Mouse (Mus musculus) heart, embryonic 14.5 days (tissue): Measurements from ENCODE around the gene Syde1. TPM values are rescaled to one million over a fixed set of nuclear protein-coding genes. Genes with fewer than 3 reads are reported as not detected.

Experiments used
- ATAC-seq: fragments of 200-750 bp; cut with Nextera tagmentation; 2 replicates; pipeline ENCODE4 v1.8.0; 2017; ENCODE audit warnings: low read depth, moderate TSS enrichment; ENCODE audit not compliant: insufficient number of reproducible peaks, insufficient read depth, low FRiP score
- H3K27ac ChIP-seq, 2 experiments: fragments of 200-500 bp in 1 of 2; fragments of 300-500 bp in 1 of 2; sonication (generic) in 1 of 2; replicated peaks in 1 of 2; 2 replicates each; pipeline ENCODE4 v1.5.1; 2012 to 2014; ENCODE audit warnings: low read depth in 2 of 2, low read length in 2 of 2, control low read depth in 1 of 2, mild to moderate bottlenecking in 1 of 2, mixed read lengths in 1 of 2; ENCODE audit not compliant: control insufficient read depth in 1 of 2, insufficient read depth in 1 of 2
- H3K27me3 ChIP-seq: fragments of 300-500 bp; sonication (generic); 2 replicates; pipeline ENCODE4 v1.6.1; 2014; ENCODE audit warnings: mild to moderate bottlenecking, low read length, control low read depth; ENCODE audit not compliant: control insufficient read depth, insufficient read depth
- H3K36me3 ChIP-seq: fragments of 300-500 bp; sonication (generic); 2 replicates; pipeline ENCODE4 v1.6.1; 2014; ENCODE audit warnings: mild to moderate bottlenecking, control low read depth, low read length, mixed read lengths; ENCODE audit not compliant: control insufficient read depth, insufficient read depth
- H3K4me1 ChIP-seq, 2 experiments: fragments of 200-500 bp in 1 of 2; fragments of 300-500 bp in 1 of 2; sonication (generic) in 1 of 2; 2 replicates each; pipeline ENCODE4 v1.6.1; 2012 to 2014; ENCODE audit warnings: low read length in 2 of 2, control low read depth in 1 of 2, mixed read lengths in 1 of 2; ENCODE audit not compliant: control insufficient read depth in 2 of 2, insufficient read depth in 2 of 2
- H3K4me2 ChIP-seq: fragments of 300-500 bp; sonication (generic); 2 replicates; pipeline ENCODE4 v1.6.1; 2014; ENCODE audit warnings: mild to moderate bottlenecking, low read length
- H3K4me3 ChIP-seq, 2 experiments: fragments of 200-500 bp in 1 of 2; fragments of 300-500 bp in 1 of 2; sonication (generic) in 1 of 2; 2 replicates each; pipeline ENCODE4 v1.5.1; 2012 to 2014; ENCODE audit warnings: low read length in 2 of 2, mild to moderate bottlenecking in 2 of 2, control low read depth in 1 of 2, low read depth in 1 of 2, moderate library complexity in 1 of 2; ENCODE audit not compliant: control insufficient read depth in 1 of 2, insufficient read depth in 1 of 2
- H3K9ac ChIP-seq: fragments of 300-500 bp; sonication (generic); 2 replicates; pipeline ENCODE4 v1.6.1; 2014; ENCODE audit warnings: mild to moderate bottlenecking, low read length
- H3K9me3 ChIP-seq: fragments of 300-500 bp; sonication (generic); 2 replicates; pipeline ENCODE4 v1.6.1; 2016; ENCODE audit warnings: low read length, control low read depth; ENCODE audit not compliant: control insufficient read depth
- WGBS: fragments of 180-500 bp; shearing (Covaris S2); extraction: QIAGEN DNeasy Blood & Tissue Kit; methylation state at CpG from one replicate; pipeline ENCODE4 v1.1.7; 2014; 5-methylcytosine and 5-hydroxymethylcytosine counted together
- polyA plus RNA-seq: library from polyadenylated mRNA; unstranded; fragments of >200 nt; fragmentation: Nextera tagmentation; extraction: Ambion mirVana; gene quantifications from 2 replicates; pipeline ENCODE4 v1.2.1, GENCODE M21; 2014

Gene Syde1
- polyA plus RNA-seq, 1 experiment from 2014 or later = 15.6 TPM

GRCm38 (mm10) chr10:78599865-78600264 is 8.1 kb upstream of the Syde1 start:
- no peak for ATAC-seq
- Histone ChIP-seq H3K9me3 (no peaks in the 10 kb centered on the region), H3K4me3 (no peak overlapping the region), H3K27ac (no peak overlapping the region), H3K27me3 (no peaks in the 10 kb centered on the region), H3K4me2 (no peak overlapping the region), H3K9ac (no peak overlapping the region), H3K4me1 (no peaks in the 10 kb centered on the region), H3K36me3 (no peaks in the 10 kb centered on the region)
- 83% methylated on average over 5 of the region's 5 CpGs for WGBS

- Histone ChIP-seq H3K27ac (no peak overlapping the region), H3K4me3 (no peak overlapping the region), H3K27me3 (no peaks in the 10 kb centered on the region), H3K9me3 (no peaks in the 10 kb centered on the region), H3K4me1 (peaks cover 9 to 12% of the 10 kb centered on the region in 2 experiments; a peak in 2 of 4 replicates), H3K4me2 (no peak overlapping the region), H3K36me3 (peaks cover 5% of the 10 kb centered on the region), H3K9ac (no peak overlapping the region)
- ATAC-seq = no peak
Measured at GRCm38 (mm10) chr10:78594566-78594965, 2.8 kb upstream of the Syde1 start.

- H3K4me3 ChIP-seq = no peak overlapping the region
- H3K27me3 ChIP-seq = no peaks in the 10 kb centered on the region
- 60% methylated on average over 6 of the region's 6 CpGs for WGBS
- H3K4me1 ChIP-seq = peaks cover 9 to 12% of the 10 kb centered on the region in 2 experiments; a peak in 2 of 4 replicates
- no peak for ATAC-seq
- H3K9me3 ChIP-seq = no peaks in the 10 kb centered on the region
- H3K4me2 ChIP-seq = no peak overlapping the region
- peaks cover 9% of the 10 kb centered on the region for H3K36me3 ChIP-seq
- no peak overlapping the region for H3K27ac ChIP-seq
- H3K9ac ChIP-seq = no peak overlapping the region
Measured at GRCm38 (mm10) chr10:78594157-78594556, 2.4 kb upstream of the Syde1 start.

GRCm38 (mm10) chr10:78593736-78594135 is 2.0 kb upstream of the Syde1 start:
- Histone ChIP-seq H3K27me3 (no peaks in the 10 kb centered on the region), H3K4me3 (no peak overlapping the region), H3K27ac (no peak overlapping the region), H3K4me2 (no peak overlapping the region), H3K9ac (no peak overlapping the region), H3K9me3 (no peaks in the 10 kb centered on the region), H3K36me3 (peaks cover 13% of the 10 kb centered on the region), H3K4me1 (peaks cover 9 to 12% of the 10 kb centered on the region in 2 experiments; a peak in 2 of 4 replicates)
- ATAC-seq = no peak
- WGBS = 87% methylated on average over 5 of the region's 5 CpGs

GRCm38 (mm10) chr10:78592856-78593379 is 1.2 kb upstream of the Syde1 start:
- 78% methylated on average over 4 of the region's 4 CpGs for WGBS
- no peaks in the 10 kb centered on the region for H3K9me3 ChIP-seq
- no peak for ATAC-seq
- no peak overlapping the region for H3K4me3 ChIP-seq
- H3K9ac ChIP-seq = no peak overlapping the region
- no peak overlapping the region for H3K27ac ChIP-seq
- H3K4me2 ChIP-seq = no peak overlapping the region
- H3K27me3 ChIP-seq = no peaks in the 10 kb centered on the region
- H3K36me3 ChIP-seq = peaks cover 21% of the 10 kb centered on the region
- peaks cover 9 to 12% of the 10 kb centered on the region in 2 experiments; a peak in 2 of 4 replicates for H3K4me1 ChIP-seq

GRCm38 (mm10) chr10:78590744-78591143 is 1.0 kb downstream of the Syde1 start:
- 9% methylated on average over 9 of the region's 9 CpGs for WGBS
- H3K27ac ChIP-seq = peak overlapping the region; percentile 83 to 87

GRCm38 (mm10) chr10:78589901-78590300 is 1.9 kb downstream of the Syde1 start:
- Histone ChIP-seq H3K4me1 (peaks cover 9 to 12% of the 10 kb centered on the region in 2 experiments; a peak in 2 of 4 replicates), H3K4me2 (peak overlapping the region; percentile 72), H3K9ac (peak overlapping the region; percentile 87), H3K27me3 (no peaks in the 10 kb centered on the region), H3K36me3 (peaks cover 50% of the 10 kb centered on the region), H3K27ac (peak overlapping the region; percentile 83 to 87; a peak in 3 of 4 replicates), H3K4me3 (no peak overlapping the region; a peak in 1 of 4 replicates), H3K9me3 (no peaks in the 10 kb centered on the region)
- 86% methylated on average over 7 of the region's 8 CpGs for WGBS
- no peak for ATAC-seq

More at GRCm38 (mm10) chr10:78590744-78591143, 1.0 kb downstream of the Syde1 start:
- no peak for ATAC-seq
- no peaks in the 10 kb centered on the region for H3K9me3 ChIP-seq
- H3K27me3 ChIP-seq = no peaks in the 10 kb centered on the region
- peaks cover 42% of the 10 kb centered on the region for H3K36me3 ChIP-seq
- peak overlapping the region; percentile 87 for H3K9ac ChIP-seq
- peaks cover 9 to 12% of the 10 kb centered on the region in 2 experiments; a peak in 2 of 4 replicates for H3K4me1 ChIP-seq
- peak overlapping the region; percentile 72 for H3K4me2 ChIP-seq
- peak overlapping the region; percentile 72 to 77 for H3K4me3 ChIP-seq

- H3K27me3 ChIP-seq = no peaks in the 10 kb centered on the region
- no peak overlapping the region for H3K4me3 ChIP-seq
- no peak overlapping the region for H3K4me2 ChIP-seq
- H3K36me3 ChIP-seq = peaks cover 57% of the 10 kb centered on the region
- H3K9me3 ChIP-seq = no peaks in the 10 kb centered on the region
- 95% methylated on average over 18 of the region's 18 CpGs for WGBS
- peaks cover 9 to 12% of the 10 kb centered on the region in 2 experiments; a peak in 2 of 4 replicates for H3K4me1 ChIP-seq
- no peak for ATAC-seq
- no peak overlapping the region for H3K9ac ChIP-seq
- H3K27ac ChIP-seq = no peak overlapping the region
Measured at GRCm38 (mm10) chr10:78589291-78589690, 2.5 kb downstream of the Syde1 start.
